Mouse (Mus musculus): ENCODE results near the gene Smarcd2.

The Smarcd2 gene

GRCm38 (mm10) chr11:106272644-106273310 lies at the start of gene Smarcd2:
Gene Smarcd2 (minus strand): TSS chr11:106272972.
- DNase-seq (ENCODE audit: low read depth, low spot score) = peak; percentile 98

- no peak for DNase-seq (ENCODE audit: low read depth, low spot score)
Measured at GRCm38 (mm10) chr11:106318406-106319366, 45.9 kb upstream of the Smarcd2 start.

- DNase-seq (ENCODE audit: low read depth, low spot score) = no peak
Measured at GRCm38 (mm10) chr11:106317801-106318200, 45.0 kb upstream of the Smarcd2 start.

- peak; percentile 63 for DNase-seq (ENCODE audit: low read depth, low spot score)
Measured at GRCm38 (mm10) chr11:106316416-106316815, 43.6 kb upstream of the Smarcd2 start.

- no peak for DNase-seq (ENCODE audit: low read depth, low spot score)
Measured at GRCm38 (mm10) chr11:106314333-106314812, 41.6 kb upstream of the Smarcd2 start, which contains the start of gene Cd79b. Gene Cd79b (minus strand): TSS chr11:106314762.

- DNase-seq (ENCODE audit: low read depth, low spot score) = no peak
Measured at GRCm38 (mm10) chr11:106313533-106313932, 40.8 kb upstream of the Smarcd2 start.

- no peak for DNase-seq (ENCODE audit: low read depth, low spot score)
Measured at GRCm38 (mm10) chr11:106310123-106310522, 37.4 kb upstream of the Smarcd2 start.

- DNase-seq (ENCODE audit: low read depth, low spot score) = no peak
Measured at GRCm38 (mm10) chr11:106308162-106308561, 35.4 kb upstream of the Smarcd2 start.

GRCm38 (mm10) chr11:106307432-106307831 lies 34.7 kb upstream of the Smarcd2 start:
- no peak for DNase-seq (ENCODE audit: low read depth, low spot score)

- no peak for DNase-seq (ENCODE audit: low read depth, low spot score)
Measured at GRCm38 (mm10) chr11:106306758-106307157, 34.0 kb upstream of the Smarcd2 start.

- DNase-seq (ENCODE audit: low read depth, low spot score) = no peak
Measured at GRCm38 (mm10) chr11:106306065-106306385, 33.3 kb upstream of the Smarcd2 start.

- DNase-seq (ENCODE audit: low read depth, low spot score) = no peak
Measured at GRCm38 (mm10) chr11:106305348-106306064, 32.7 kb upstream of the Smarcd2 start.

- DNase-seq (ENCODE audit: low read depth, low spot score) = peak; percentile 80
Measured at GRCm38 (mm10) chr11:106302634-106303033, 29.9 kb upstream of the Smarcd2 start.

GRCm38 (mm10) chr11:106301765-106302164 lies 29.0 kb upstream of the Smarcd2 start, which contains the start of gene Gh:
Gene Gh (minus strand): TSS chr11:106301865.
- no peak for DNase-seq (ENCODE audit: low read depth, low spot score)

GRCm38 (mm10) chr11:106291861-106292260 lies 19.1 kb upstream of the Smarcd2 start:
- DNase-seq (ENCODE audit: low read depth, low spot score) = no peak

GRCm38 (mm10) chr11:106290376-106290775 lies 17.6 kb upstream of the Smarcd2 start:
- no peak for DNase-seq (ENCODE audit: low read depth, low spot score)

GRCm38 (mm10) chr11:106289369-106289768 lies 16.6 kb upstream of the Smarcd2 start:
- DNase-seq (ENCODE audit: low read depth, low spot score) = no peak

GRCm38 (mm10) chr11:106286987-106287386 lies 14.2 kb upstream of the Smarcd2 start:
- no peak for DNase-seq (ENCODE audit: low read depth, low spot score)

GRCm38 (mm10) chr11:106286206-106286605 lies 13.4 kb upstream of the Smarcd2 start:
- no peak for DNase-seq (ENCODE audit: low read depth, low spot score)

GRCm38 (mm10) chr11:106284126-106284525 lies 11.4 kb upstream of the Smarcd2 start:
- no peak for DNase-seq (ENCODE audit: low read depth, low spot score)

GRCm38 (mm10) chr11:106283371-106283770 lies 10.6 kb upstream of the Smarcd2 start:
- no peak for DNase-seq (ENCODE audit: low read depth, low spot score)

GRCm38 (mm10) chr11:106282452-106282851 lies 9.7 kb upstream of the Smarcd2 start:
- DNase-seq (ENCODE audit: low read depth, low spot score) = no peak

Measured in forelimb bud, embryonic 11.5 days (tissue).